Mouse (Mus musculus) neural tube, embryonic 12.5 days (tissue): ENCODE results near the gene Gm12185. TPM values are rescaled to one million over a fixed set of nuclear protein-coding genes. Genes with fewer than 3 reads are reported as not detected.
"Not testable (repeated sequence)": the region's sequence is repeated elsewhere in the genome, so short reads cannot be mapped to it uniquely, and the experiment has no call there.

Source experiments
- ATAC-seq: fragments of 200-750 bp; cut with Nextera tagmentation; 2 replicates; pipeline ENCODE4 v1.8.0; 2017; ENCODE audit warnings: low read depth, mild to moderate bottlenecking, moderate TSS enrichment, moderate library complexity; ENCODE audit not compliant: low FRiP score
- H3K27ac ChIP-seq: fragments of 300-500 bp; sonication (generic); 2 replicates; pipeline ENCODE4 v1.5.1; 2016
- H3K27me3 ChIP-seq: fragments of 300-500 bp; sonication (generic); replicated peaks from 2 replicates; pipeline ENCODE4 v1.6.1; 2016; ENCODE audit warnings: mild to moderate bottlenecking
- H3K36me3 ChIP-seq: fragments of 300-500 bp; sonication (generic); 2 replicates; pipeline ENCODE4 v1.6.1; 2016; ENCODE audit warnings: mild to moderate bottlenecking
- H3K4me1 ChIP-seq: fragments of 300-500 bp; sonication (generic); 2 replicates; pipeline ENCODE4 v1.6.1; 2016
- H3K4me2 ChIP-seq: fragments of 300-500 bp; sonication (generic); replicated peaks from 2 replicates; pipeline ENCODE4 v1.6.1; 2016; ENCODE audit warnings: mild to moderate bottlenecking
- H3K4me3 ChIP-seq: fragments of 300-500 bp; sonication (generic); 2 replicates; pipeline ENCODE4 v1.5.1; 2016
- H3K9ac ChIP-seq: fragments of 300-500 bp; sonication (generic); 2 replicates; pipeline ENCODE4 v1.6.1; 2016; ENCODE audit warnings: mild to moderate bottlenecking
- H3K9me3 ChIP-seq: fragments of 300-500 bp; sonication (generic); 2 replicates; pipeline ENCODE4 v1.6.1; 2016; ENCODE audit warnings: mild to moderate bottlenecking
- WGBS: fragments of 180-500 bp; shearing (Covaris S2); methylation state at CpG from one replicate; pipeline ENCODE4 v1.1.7; 2016; 5-methylcytosine and 5-hydroxymethylcytosine counted together
- polyA plus RNA-seq: library from polyadenylated mRNA; unstranded; fragments of >200 nt; fragmentation: Nextera tagmentation; extraction: Ambion mirVana; gene quantifications from 2 replicates; pipeline ENCODE4 v1.2.1, GENCODE M21; 2016

Gm12185 gene
- polyA plus RNA-seq, result not detected in 2 replicates

DNA sequence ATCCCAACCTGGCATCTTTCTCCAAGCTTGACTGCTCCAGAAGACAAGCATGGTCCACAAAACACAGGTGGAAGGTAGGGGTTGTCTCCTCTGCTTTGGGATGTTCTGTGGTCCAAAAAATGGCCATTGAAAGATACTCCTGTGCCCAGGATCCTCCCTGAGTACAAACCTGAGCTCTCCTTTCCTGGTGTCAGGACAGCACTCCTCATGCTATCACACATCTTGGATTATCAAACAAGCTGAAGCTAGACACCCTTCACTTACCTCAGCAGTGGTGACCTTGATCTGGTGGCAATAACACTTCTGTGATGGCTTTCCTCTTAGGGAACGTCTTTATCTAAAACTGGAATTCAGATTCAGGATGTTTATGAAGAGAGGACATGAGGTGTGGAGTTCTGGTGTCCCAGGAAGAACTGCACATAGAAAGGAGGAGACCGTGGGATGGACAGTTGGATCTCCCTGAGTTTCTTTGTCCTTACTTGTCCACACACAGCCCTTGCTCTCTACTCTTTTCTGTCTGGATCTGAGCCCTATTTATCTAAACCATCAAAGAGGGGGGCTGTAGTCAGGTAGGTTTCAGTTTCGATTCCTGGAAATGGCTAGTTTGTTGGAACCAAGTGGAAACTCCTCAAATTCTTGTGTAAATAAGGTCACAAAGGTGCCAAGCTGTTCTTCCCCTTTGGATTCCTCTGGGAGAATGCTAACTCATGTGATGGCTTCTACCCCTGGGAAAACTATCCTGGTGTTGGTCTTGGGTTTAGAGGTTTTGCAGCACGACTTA is at the start of gene Gm12185:
Gene Gm12185, minus strand, starts transcription at position 487 of the 781 bp plus-strand sequence.
- not testable (repeated sequence) for H3K27me3 ChIP-seq, H3K9me3 ChIP-seq, H3K9ac ChIP-seq, ATAC-seq, H3K4me1 ChIP-seq, H3K27ac ChIP-seq, H3K36me3 ChIP-seq, H3K4me3 ChIP-seq, H3K4me2 ChIP-seq
- WGBS, result 72% methylated on average over 4 of the region's 4 CpGs

DNA sequence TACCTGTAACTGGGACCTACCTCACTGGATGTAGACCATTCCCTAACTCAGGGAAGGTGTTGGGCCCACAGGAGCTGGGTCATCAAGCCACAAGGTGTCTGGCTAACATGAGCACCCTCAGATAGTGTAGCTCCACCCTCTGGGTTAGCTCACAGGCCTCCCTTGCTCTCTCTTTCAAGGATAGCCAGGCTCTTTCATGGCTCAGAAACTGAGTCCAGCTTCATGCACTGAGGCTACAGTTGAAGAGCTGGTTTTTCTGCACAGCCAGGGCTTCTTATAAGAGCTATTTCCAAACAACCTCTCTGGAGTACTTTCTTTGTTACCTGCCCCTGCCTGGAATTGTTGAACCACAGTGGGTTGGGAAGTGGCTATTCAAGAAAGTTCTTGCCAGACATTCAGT is 20.0 kb upstream of the Gm12185 start:
- not testable (repeated sequence) for H3K9me3 ChIP-seq, H3K4me2 ChIP-seq, H3K27ac ChIP-seq, H3K36me3 ChIP-seq, H3K4me3 ChIP-seq, H3K9ac ChIP-seq, H3K4me1 ChIP-seq, ATAC-seq, H3K27me3 ChIP-seq

DNA sequence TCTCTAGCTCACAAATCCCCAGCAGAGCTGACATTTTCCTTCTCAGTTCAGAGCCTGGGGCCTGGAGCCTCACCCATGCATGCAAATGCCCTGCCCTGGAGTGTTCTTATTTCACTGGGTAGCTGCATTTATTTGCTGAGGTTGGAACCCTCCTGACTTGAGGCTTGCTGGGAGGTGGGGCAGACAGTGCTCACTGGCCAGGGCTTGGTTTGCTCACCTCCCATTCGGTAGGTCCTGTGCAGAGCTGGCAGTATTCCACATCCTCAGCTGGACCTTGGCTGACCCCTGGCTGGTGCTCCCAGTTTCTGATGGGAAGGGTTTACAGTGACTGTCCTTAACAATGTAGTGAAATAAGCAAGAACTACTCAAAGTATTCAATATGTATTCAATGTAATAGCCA is 14.8 kb upstream of the Gm12185 start:
- ATAC-seq, H3K4me2 ChIP-seq, H3K27me3 ChIP-seq, H3K36me3 ChIP-seq, H3K27ac ChIP-seq, H3K4me3 ChIP-seq, H3K4me1 ChIP-seq, H3K9ac ChIP-seq, H3K9me3 ChIP-seq: not testable (repeated sequence)
- 61% methylated on average over 1 of the region's 1 CpGs for WGBS

DNA sequence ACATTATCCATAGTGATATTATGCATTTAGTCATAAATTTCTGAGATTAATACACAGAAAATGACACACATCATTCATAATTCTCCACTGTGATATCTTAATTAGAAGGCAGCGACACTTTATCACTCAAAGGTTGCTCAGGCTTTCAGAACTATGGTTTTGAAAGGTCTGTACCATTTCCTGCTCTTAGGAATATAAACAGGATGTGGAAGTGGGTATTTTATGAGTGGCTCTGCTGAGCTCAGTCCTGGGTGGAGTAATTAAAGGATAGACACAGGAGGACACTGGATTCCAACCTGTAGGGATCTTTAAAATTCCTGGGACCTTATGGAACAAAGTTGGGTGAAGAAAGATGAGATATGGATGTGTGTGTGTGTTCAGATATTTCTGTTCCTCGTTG is 14.3 kb upstream of the Gm12185 start:
- not testable (repeated sequence) for ATAC-seq, H3K36me3 ChIP-seq
- WGBS, result 83% methylated on average over 2 of the region's 2 CpGs

DNA sequence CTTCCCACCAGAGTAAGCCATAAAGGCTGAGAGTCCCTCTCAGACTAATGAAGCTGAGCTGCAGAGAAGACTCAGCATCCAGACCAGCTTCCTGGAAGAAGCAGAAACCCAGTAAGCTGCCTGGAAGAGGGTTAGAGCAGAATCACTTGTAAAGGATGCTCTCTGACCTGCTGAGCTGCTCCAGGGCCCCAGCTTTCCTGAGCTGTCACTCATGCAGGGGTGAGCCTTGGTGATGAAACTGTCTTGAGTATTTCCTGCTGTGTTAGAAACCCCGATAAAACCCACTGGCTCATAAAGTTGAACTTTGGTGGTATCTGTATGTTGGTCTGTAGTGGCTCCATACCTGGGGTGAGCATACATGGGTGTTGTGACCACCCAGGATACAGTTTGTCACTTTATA is 8.4 kb upstream of the Gm12185 start:
- not testable (repeated sequence) for H3K9me3 ChIP-seq, ATAC-seq, H3K4me2 ChIP-seq, H3K4me1 ChIP-seq, H3K27me3 ChIP-seq, H3K27ac ChIP-seq, H3K9ac ChIP-seq, H3K36me3 ChIP-seq, H3K4me3 ChIP-seq
- 85% methylated on average over 1 of the region's 1 CpGs for WGBS

More for the DNA sequence above, 14.3 kb upstream of the Gm12185 start:
- H3K4me3 ChIP-seq, H3K9ac ChIP-seq, H3K27me3 ChIP-seq, H3K4me1 ChIP-seq, H3K9me3 ChIP-seq, H3K4me2 ChIP-seq, H3K27ac ChIP-seq: not testable (repeated sequence)

DNA sequence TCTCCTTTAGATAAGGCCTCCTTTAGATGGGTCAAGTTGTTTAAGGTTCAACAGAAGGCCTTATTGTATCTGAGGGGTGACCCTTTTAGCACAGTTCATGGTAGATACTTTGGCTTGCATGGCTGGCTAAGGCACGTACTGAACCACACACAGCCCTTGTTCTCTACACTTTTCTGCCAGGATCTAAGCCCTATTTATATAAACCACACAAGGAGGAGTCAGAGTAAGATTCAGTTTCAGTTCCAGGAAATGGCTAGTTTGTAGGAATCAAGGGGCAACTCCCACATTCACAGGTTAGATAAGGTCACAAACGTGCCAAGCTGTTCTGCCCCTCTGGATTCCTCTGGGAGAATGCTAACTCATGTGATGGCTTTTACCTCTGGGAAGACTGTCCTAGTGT is 2.0 kb upstream of the Gm12185 start, which contains the start of gene Tgtp1:
Gene Tgtp1, minus strand, starts transcription at position 155 of the 400 bp plus-strand sequence.
- H3K4me3 ChIP-seq, H3K27me3 ChIP-seq, H3K36me3 ChIP-seq, H3K4me2 ChIP-seq, H3K4me1 ChIP-seq, H3K9me3 ChIP-seq, H3K27ac ChIP-seq, ATAC-seq, H3K9ac ChIP-seq: not testable (repeated sequence)
- 71% methylated on average over 2 of the region's 2 CpGs for WGBS

DNA sequence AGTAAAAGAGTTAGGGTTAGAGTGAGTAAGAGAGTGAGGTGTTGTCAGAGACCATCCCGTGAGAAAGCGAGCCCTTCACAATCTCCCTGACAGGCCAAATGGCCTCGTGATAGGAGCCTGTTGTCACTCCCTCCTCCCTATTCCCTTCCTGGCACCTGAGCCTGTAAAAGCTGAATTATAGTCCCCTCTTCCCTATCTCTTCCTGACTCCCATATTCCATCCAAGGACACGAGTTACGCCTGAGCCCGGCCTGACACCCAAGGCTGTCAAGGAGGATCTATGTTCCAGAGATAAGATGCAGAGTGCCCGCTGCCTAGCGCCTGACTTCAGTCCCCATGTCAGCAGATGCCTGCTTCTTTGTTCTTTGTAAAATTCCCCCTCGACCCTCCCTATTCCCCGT is 1.3 kb upstream of the Gm12185 start:
- WGBS, result 44% methylated on average over 10 of the region's 10 CpGs
- H3K27me3 ChIP-seq, H3K9ac ChIP-seq, H3K4me3 ChIP-seq, H3K4me2 ChIP-seq, ATAC-seq, H3K36me3 ChIP-seq, H3K4me1 ChIP-seq, H3K27ac ChIP-seq, H3K9me3 ChIP-seq: not testable (repeated sequence)

DNA sequence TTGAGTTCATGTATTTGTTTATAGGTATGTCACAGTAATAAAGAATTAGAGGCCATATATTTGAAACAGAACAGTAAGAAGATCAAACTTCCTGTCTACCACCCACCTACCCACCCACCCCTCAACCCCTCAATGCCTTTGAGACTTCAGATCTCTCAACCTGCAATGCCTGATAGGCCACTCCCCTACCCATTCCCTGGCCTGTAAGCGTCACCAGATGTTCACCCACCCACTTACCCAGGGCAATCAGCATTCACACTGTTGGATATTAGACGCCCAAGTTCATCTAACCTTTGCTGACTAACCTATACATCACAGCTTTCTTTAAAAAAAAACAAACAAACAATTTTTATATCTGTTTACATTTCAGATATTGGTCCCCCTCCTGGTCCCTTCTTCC is 2.0 kb downstream of the Gm12185 start:
- 75% methylated on average over 2 of the region's 2 CpGs for WGBS
- not testable (repeated sequence) for H3K36me3 ChIP-seq, H3K4me2 ChIP-seq, H3K9ac ChIP-seq, H3K27me3 ChIP-seq, ATAC-seq, H3K4me3 ChIP-seq, H3K27ac ChIP-seq, H3K4me1 ChIP-seq, H3K9me3 ChIP-seq

DNA sequence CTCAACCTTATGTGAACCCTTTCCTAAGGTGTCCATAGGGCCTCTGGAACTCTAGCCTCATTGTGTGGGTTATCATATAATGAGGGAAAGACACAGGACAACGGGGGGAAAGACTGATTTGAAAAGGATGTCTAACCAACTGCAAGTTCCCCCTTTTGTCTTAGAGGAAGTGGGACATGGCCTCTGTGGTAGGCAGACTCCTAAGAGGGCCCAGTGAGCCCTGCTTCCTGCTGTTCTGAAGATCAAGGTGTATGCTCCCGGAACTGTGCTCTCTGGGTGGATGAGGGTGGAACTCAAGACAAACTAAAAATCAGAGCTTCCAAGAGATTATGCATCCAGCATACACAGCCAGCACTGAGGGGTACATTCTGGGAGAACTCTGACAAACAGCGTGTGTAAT is 3.8 kb downstream of the Gm12185 start:
- not testable (repeated sequence) for H3K9me3 ChIP-seq, H3K9ac ChIP-seq, H3K27me3 ChIP-seq, ATAC-seq, H3K36me3 ChIP-seq, H3K27ac ChIP-seq, H3K4me3 ChIP-seq, H3K4me1 ChIP-seq, H3K4me2 ChIP-seq
- WGBS, result 80% methylated on average over 2 of the region's 3 CpGs

DNA sequence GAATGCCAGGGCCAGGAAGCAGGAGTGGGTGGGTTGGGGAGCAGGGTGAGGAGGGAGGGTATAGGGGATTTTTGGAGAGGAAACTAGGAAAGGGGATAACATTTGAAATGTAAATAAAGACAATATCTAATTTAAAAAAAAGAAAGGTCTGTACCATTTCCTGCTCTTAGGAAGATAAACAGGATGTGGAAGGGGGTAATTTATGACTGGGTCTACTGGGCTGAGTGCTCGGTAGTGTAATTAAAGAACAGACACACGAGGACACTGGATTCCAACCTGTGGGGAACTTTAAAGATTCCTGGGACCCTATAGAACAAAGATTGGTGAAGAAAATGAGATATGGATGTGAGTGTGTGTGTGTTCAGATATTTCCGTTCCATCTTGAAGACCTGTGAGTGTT is 9.2 kb downstream of the Gm12185 start:
- ATAC-seq, H3K4me2 ChIP-seq, H3K36me3 ChIP-seq, H3K27me3 ChIP-seq, H3K9ac ChIP-seq, H3K9me3 ChIP-seq, H3K4me1 ChIP-seq, H3K27ac ChIP-seq, H3K4me3 ChIP-seq: not testable (repeated sequence)
- no CpG with 5 or more reads among the region's 3 CpGs for WGBS

DNA sequence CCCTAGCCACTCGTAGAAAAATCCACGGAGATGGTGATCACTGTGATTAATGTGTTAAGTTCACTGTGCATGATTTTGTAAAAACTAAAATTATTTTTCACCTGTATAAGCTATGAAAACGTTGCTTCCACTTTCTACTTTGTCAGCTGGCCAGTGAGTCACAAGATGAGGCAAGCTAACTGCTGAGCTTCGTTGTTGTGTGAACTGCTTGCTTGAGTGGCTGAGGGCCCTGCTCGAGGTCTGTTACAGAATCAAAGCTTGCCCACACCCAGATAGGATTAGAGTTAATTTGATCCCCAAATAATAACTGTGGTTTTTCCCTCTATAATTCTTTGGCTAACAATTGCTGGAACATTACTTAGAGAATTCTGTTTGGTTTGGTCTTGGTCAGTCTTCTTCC is 12.0 kb downstream of the Gm12185 start:
- H3K4me1 ChIP-seq, H3K4me3 ChIP-seq, H3K27ac ChIP-seq, H3K9me3 ChIP-seq, ATAC-seq, H3K9ac ChIP-seq, H3K36me3 ChIP-seq, H3K27me3 ChIP-seq, H3K4me2 ChIP-seq: not testable (repeated sequence)
- WGBS, result no CpG with 5 or more reads among the region's 5 CpGs

DNA sequence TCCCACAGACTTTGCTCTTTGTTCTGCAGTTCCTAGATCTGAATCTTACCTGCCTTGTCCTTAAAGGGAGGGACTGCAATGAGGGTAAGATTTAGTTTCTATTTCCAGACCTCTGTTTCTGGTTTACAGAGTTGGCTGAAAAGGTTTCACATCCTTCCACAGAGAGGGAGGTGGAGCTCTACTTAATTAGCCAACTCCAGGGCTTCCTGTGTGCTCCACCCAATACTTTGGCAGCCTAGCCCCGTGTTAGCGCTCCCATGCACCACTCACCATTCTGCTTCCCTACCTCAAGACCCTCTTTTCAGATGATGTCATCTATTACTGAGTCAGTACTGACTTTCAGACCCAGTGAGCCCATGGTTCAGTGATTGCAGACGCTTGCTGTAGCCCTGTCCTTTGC is 12.8 kb downstream of the Gm12185 start, which contains the start of gene 9930111J21Rik1:
Gene 9930111J21Rik1, minus strand, starts transcription at position 148 of the 400 bp plus-strand sequence.
- not testable (repeated sequence) for ATAC-seq, H3K27ac ChIP-seq, H3K9ac ChIP-seq, H3K9me3 ChIP-seq, H3K4me1 ChIP-seq, H3K4me3 ChIP-seq, H3K4me2 ChIP-seq, H3K27me3 ChIP-seq, H3K36me3 ChIP-seq
- WGBS, result no CpG with 5 or more reads among the region's 3 CpGs

DNA sequence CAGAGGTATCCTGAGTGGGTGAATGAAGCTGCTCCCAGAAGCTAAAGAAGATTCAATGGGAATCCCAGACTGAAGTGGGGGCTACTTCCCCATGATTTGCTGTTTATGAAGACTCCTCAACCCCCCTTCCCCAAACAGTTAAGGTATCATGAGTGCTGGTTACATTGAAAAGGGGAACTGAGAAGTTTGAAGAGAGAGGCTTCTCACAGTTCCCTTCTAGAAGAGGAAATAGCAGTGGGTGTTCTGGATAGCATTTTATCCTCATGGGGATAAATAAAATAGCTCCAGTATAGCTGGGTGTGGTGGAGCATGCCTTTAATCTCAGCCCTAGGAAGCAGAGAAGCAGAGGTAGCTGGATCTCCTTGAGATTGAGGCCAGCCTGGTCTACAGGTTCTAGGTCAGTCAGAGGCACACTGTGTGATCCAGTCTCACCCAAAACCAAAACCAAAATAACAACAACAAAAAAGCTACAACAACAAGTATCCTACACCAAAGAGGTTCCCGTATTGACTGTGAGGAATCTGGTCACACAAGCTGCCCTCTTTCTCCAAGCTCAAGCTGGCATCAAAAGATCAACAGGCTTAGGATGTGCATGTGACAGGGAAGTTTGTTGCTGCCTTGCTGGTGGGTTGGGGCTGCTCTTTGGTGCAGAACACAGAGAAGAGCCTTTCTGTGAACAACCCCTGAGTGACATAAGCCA is 13.6 kb downstream of the Gm12185 start, which contains the start of gene Olfr56:
Gene Olfr56, plus strand, starts transcription at position 650 of the 700 bp plus-strand sequence.
- not testable (repeated sequence) for H3K9me3 ChIP-seq, H3K27me3 ChIP-seq, H3K4me3 ChIP-seq, H3K4me2 ChIP-seq, H3K36me3 ChIP-seq, H3K9ac ChIP-seq, H3K27ac ChIP-seq, ATAC-seq, H3K4me1 ChIP-seq
- no CpG with 5 or more reads among the region's 1 CpGs for WGBS
